Mouse (Mus musculus) kidney, postnatal 4 days (tissue): ENCODE results near the gene Chmp4b.
A peak's percentile ranks its signal among the peaks of the same experiment; 100 is the strongest.

Experiments
- DNase-seq, 2 experiments: peaks; one replicate each; pipeline ENCODE4 v3.0.0; 2021; ENCODE audit warnings: mixed read lengths in 2 of 2

Gene Chmp4b

DNA sequence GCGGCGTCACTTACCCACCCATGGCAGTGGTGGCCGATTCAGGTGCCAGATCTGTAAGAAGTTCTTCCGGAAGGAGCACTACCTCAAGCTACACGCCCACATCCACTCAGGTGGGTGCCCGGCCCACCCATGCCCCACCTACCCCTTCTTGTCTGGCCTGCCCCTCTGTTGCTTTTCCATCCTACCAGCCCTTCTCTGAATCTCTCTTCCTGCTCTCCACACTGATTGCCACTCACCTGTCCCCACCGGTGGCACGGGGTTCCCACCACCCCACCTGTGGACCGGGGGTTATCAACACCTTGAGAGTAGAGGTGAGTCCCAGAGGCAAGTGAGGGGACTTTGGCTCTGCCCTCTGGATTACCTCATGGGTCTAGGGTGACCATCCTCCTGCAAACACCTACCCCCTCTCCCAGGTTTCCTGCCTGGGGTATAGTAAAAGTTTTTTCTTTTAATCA, 9.5 kb upstream of the Chmp4b start:
- peak in 1 of 2 experiments; percentile 36 for DNase-seq

DNA sequence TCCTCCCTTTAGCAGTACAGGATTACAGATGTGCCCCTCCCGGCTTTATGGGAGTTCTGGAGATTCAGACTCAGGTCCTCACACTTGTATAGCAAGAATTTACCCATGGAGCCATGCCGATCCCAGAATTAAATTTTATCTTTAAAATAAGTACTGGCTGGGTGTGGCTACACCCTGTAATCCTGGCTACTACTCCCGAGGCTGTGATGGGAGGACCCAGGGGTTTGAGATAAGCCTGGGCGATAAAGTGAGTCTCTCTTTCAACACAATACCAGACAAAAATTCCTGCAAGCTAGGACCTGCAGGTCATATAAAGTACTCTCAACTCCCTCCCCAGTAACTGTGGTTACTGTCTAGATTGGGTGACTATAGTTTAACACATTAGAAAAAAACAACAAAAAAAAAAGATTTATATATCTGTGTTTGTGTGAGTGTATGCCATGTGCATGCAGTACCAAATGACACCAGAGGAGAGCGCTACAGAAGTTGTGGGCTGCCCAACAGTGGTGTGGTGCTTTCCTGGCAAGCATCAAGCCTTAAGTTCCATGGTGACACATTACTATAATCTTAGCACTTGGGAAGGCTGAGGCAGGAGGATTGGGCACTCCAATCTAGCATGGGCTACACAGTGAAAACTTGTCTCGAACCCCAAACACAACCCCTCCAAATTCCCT, 8.7 kb upstream of the Chmp4b start:
- no peak for DNase-seq

DNA sequence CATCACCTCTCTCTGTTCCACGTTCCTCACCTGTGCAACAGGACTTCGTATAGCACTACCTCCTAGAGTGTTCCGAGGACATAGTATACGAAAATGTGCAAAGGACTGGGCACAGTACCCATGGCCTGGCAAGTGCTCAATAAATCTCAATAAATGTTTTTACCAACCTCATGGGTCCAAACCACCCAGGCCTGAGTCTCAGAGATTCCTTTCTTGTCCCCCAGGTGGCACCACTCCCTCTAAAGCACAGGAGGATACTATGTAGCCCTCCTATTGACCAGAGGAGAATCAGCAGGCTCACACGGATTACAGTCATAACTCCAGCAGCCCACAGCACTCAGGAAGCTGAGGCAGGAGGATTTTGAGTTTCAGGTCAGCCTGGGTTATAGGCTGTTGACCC, 4.9 kb upstream of the Chmp4b start:
- peak; percentile 44 to 54 for DNase-seq

DNA sequence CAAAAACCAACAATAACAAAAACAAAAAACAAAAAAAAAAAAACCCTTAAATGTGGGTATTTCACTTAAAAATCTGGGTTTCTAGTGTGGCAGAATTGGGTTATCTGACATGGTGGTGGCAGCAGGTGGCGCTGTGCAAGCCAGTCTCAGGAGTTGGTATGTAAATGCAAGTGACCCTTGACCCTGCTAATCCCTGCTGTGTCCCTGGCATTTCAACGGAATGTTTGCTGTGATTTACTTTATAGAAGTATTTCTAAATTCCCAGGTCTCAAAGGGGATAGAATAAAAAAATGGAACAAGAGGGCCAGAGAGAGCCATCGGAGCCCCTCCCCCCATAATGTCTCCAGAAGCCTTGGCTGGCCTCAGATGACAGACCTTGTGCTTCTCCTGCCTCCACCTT, 3.4 kb upstream of the Chmp4b start:
- DNase-seq = peak; percentile 60 to 72

DNA sequence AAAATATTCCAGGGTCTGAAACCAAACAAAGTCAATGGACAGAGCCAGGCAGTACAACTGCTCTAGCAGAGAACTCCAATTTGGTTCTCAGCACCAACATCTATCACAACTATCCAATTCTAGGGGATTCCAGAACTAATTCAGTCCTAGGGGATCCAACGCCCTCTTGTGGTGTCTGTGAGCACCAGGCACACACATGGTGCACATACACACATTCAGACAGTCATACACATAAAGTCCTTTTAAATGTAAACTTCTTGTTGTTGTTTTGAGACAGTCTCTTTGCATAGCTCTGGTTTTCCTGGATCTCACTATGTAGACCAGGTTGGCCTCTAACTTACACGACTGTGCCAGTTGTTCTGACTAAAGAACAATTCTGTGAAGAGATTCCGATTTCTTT, 1.1 kb upstream of the Chmp4b start:
- no peak for DNase-seq

DNA sequence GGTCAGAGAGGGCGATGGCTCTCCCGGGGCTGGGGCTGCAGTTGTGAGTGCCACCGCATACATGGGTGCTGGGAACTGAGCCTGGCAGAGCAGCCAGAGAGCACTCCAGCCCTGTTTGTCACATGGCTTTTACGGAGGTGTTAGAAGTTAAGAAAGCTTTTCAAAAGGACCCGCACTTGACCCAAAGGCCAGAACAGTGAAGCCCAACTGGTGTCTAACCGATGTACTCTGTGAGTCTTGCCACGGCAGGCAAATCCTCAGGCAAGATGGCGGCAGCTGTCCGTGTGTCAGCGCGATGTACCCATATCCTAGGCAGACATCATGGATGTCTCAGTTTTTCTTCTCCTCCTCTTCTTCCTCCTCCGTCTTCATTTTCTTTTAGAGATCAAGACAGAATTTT, 3.5 kb downstream of the Chmp4b start:
- no peak for DNase-seq

DNA sequence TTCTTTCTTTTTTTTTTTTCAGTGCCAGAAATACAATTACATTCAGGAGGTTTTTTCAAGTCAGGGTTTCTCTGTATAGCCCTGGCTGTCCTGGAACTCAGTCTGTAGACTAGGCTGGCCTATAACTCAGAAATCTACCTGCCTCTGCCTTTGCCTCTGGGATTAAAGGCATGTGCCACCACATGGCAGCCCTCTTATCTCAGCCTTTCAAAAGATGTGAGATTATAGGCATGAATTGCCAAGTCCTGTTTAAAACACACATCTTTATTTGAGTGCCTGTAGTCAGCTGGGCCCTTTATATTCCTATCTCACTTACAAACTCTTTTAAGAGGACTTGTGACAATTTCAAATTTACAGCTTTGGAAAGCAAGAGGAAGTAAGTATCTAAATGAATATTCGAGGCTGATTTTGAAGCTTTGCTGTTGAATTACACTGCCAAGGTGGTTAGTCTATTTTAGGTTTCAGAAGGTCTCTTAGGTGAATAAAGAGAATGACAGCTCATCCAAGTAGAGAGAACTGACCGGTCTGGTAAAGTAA, 4.4 kb downstream of the Chmp4b start:
- no peak for DNase-seq

DNA sequence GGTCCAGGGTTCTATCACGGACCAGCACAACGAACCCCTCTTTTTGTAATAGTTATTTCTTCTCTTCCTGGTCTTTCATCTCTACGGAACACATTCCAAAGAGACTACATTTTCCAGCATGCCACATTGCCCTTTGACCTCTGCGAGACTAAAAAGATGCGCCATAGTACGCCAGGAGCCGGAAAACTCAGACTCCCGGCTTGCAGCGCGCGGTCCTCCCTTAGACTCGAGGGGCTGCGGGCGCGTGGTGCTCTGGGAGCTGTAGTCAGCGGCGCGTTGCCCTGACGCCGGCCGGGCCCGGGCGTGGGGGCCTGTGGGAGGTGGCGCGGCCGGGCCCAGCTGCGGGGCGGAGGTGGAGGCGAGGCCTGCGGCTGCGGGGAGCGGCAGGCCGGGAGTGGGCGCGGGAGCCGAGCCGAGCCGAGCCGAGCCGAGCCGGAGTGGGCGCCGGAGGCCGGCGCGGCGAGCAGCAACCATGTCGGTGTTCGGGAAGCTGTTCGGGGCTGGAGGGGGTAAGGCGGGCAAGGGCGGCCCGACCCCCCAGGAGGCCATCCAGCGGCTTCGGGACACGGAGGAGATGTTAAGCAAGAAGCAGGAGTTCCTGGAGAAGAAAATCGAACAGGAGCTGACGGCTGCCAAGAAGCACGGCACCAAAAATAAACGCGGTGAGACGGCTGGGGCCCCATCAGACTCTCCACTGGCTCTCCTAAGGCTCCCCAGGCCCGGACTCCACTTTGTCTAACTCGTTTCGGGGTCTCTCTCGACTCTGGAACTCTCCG, 5.4 kb downstream of the Chmp4b start:
- DNase-seq = peak; percentile 97 to 98

DNA sequence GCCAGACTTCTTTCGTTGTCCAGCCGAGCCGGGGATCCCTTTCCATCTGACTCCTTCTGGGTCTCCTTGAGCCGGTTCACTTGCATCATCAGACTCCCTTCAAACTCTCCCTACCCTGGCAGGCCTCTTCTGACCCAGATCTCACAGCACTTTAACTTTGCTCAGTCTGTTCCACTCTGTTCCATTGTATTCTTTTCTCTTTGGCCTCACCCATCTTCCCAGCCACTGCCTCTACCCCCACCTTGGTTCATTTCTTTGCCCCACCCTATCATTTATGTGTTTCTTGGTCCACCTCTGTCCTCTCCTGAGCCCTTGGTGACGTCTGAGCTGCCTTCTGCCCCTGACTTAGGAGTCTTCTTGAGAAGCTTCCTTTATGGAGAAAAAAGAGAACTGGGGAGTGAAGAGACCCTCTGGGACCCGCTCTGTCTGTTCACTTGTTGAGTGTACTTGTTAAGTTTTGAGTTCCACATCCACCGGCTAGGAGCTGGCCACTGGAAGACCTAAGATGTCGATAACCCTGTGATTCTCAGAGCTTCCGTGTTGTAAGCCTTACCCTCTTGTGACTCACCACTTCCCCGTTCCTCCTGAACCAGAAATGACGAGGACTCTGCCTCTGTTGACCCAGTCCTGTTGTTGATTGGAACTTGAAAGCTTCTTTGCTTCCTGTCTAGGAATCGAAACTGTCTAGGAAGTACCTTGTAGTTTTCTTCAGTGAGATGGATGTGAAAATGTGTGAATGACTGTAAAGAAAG, 6.2 kb downstream of the Chmp4b start:
- DNase-seq = peak in 1 of 2 experiments; percentile 38

DNA sequence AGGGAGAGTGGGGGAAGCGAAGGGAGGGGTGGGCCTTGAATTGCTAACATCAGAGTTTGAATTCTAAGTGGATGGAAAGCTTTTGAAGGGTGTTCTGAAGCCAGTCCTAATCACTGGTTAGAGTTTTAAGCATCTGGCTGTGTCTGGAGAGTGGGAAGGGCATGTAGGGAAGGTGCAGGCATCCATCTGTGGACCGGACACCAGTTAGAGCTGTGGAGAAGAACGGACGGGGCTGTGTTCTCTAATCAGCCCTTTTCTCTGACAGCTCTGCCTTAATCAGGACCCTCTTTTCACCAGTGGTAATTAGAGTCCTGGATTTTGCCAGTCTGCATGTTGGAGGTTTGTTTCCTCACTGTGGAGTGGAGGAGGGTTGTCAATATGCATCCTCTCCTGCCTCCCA, 7.6 kb downstream of the Chmp4b start:
- DNase-seq = no peak

DNA sequence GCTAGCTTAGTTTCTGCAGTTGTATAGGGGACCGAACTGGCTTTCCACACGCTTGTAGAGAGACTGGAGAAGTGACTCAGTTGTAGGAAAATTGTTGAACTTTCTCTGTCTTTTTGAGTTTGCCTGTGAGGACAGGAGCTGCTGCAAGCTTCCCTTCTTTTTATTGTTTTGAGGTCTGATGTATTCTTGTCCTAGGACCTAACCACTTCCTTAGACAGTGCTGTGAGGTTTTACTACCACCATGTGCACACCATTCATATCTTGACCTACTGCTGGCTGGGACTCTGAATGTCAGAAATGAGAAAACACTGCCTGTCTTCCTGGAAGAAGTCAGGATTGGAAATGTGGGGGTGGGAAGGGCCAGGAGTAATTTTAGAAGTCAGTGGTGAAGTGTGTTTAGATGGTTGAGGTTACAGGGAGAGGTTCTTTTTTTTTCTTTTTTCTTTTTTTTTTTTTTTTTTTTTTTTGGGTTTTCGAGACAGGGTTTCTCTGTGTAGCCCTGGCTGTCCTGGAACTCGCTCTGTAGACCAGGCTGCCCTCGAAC, 8.1 kb downstream of the Chmp4b start:
- DNase-seq = no peak

DNA sequence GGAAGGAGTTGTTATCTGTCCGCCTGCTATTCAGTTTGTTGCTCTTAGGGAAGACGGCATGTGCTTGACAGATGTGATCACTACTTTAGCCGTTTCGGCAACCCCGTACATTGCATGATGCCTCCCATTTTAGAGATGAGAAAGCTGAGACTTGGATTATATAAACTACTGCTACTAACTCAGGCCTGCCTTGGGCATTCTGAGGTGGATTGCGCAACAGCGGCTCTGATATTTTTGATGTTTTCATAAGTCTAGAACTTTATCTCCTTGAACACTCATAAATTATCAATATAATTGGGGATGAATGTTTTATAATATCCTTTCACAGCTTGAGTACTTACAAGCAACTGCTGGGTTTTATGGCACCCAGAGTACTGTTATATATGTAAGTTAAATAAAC, 17.2 kb downstream of the Chmp4b start:
- DNase-seq = no peak

DNA sequence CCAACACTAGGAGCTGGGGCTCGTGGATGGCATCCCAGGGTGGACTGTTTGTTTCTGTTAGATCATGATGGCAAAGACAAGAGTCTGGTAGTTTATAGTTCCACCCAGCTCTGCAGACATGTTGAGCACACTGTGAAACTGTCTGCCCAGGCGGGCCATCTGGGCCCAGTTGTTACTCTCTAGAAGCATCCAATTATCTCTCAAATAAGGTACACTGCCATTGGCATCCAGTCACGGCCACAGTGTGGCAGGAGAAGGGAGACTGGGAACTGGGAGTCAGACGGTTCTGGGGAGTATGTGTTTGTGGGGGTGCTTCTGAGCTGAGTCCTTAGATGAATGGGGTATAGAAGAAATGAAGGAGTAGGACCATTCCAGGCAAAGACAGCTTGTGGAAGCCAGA, 18.6 kb downstream of the Chmp4b start:
- DNase-seq = no peak

DNA sequence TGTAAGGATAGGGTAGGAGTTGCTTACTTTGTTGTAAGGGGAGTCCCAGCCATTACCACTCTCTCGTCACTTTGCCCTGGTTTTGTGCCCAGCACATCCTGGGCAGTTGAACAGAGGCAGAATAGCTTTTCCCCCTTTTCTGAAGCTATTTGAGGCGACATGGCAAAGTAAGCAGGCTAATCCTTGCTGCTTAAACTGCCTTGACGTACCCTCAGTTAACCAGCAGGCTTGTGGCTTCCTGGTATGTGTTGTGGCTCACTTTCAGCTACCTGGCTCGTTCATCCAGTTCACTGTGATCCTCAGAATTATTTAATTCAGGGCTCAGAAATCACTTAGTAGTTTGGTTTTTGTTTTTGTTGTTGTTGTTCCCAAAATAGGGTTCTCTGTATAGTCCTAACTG, 19.2 kb downstream of the Chmp4b start:
- no peak for DNase-seq

DNA sequence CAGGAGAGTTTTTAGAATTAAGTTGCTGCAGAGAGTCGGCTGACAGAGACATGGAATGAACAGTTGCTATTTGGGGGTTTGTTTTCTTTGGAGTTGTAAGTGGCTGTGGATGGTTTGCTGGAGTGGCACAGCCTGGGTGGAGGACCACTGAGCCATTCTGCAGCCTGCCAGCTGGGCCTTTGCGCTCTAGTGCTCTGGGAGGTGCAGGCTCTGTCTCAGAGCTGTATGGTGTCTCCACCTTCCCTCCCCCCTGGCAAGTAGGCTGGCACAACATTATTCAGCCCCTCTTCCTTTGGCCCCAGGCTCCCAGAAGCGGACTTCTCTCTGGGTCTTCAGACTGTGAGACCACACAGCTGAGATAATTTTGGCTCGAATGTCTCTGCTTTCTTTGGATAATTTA, 22.5 kb downstream of the Chmp4b start:
- peak; percentile 21 to 40 for DNase-seq

DNA sequence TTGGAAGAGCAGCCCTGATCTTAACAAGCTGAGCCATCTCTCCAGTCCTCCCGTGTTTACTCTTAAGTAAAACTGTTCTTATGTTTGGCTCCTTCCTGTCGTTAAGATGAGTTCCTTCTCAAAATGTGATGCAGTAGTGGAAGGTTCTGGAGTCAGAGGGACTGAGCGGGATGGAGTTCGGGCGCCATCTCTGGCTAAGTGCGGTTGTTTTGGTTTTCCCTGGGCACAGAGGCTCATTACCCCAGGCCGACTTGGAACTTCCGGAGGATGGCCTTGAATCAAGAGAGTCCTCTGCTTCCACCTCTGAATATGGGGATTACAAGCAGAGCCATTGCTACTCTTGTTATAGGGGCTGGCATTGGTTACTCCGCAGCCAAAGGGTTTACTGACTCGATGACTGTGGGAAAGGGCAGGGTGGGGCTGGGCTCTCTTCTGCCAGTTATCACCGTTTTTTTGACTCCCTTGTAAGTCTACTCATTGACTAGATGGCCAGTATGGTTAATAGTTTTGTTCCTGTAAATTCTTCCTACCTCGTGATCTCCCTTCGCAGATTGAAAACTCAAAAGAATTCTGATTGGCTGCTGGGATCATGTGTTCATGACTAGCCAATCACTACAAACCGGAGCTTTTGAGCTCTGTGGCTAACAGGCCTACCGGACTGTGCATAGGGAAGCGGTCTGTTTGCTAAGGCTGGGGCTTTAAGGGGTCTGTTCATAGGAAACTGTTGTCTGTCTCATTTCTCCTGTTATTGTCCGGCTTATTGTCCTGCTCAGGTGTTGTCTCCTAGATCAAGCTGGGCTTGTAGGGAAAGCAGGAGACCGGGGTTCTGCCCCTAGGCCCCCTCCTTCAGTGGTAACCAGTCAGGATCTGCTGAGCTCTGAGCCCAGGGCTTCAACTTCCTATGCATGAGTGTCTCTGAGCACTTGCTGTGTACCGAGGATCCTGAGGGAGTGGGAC, 25.4 kb downstream of the Chmp4b start:
- peak; percentile 30 to 59 for DNase-seq

DNA sequence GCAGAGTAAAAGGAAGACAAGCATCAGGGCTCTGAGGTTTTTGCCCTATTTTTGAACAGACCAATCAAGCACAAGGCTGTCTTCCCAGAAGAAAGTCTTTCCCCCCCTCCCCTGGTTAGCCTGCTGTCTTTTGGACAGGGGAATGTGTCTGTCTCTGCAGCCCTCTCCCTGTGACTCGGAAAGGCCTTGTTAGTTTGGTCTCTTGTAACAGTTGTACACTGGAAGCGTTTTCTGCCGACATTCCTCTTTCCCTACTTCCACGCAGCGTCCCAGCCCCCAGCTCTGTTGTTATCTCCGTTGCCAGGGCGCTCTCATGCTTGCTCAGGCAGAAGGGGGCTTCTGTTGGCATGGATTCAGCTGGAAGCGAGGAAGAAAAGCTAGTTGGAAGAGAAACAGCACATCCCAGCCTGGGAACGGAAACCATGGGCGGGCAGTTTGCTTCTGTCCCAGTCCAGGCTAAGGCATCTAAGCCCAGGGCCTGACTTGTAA, 26.2 kb downstream of the Chmp4b start:
- peak; percentile 76 to 86 for DNase-seq

DNA sequence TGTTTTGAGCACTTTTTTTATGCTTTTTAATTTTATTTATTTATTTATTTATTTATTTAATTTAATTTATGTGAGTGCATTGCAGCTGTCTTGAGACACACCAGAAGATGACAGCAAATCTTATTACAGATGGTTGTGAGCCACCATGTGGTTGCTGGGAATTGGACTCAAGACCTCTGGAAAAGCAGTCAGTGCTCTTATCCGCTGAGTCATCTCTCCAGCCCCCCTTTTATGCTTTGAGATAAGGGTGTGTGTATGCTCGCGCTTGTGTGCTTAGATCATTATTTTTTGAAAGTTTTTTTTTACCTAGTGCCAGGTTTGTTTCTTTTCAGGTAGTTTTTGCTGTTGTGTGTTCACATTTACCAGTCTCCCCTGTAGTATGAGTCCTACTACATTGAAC, 27.5 kb downstream of the Chmp4b start:
- no peak for DNase-seq

DNA sequence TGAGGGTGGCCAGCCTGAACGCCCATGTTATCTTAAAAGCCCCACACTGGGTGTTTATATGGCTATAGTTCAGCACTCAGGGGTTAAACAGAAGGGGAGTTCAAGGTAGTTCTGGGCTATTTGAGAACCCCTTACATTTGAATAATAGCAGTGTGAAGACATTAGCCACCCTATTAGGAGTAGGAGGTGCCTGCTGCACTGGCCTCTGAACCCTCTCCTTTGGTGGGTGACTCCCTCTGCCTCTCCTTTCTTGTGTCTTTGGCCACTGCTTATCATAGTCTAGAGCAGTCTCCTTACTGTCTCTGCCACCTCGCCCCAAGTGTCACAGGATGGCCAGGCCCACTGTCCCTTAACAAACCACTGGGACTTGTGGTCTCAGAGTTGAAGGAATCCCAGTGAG, 28.8 kb downstream of the Chmp4b start:
- DNase-seq = no peak

DNA sequence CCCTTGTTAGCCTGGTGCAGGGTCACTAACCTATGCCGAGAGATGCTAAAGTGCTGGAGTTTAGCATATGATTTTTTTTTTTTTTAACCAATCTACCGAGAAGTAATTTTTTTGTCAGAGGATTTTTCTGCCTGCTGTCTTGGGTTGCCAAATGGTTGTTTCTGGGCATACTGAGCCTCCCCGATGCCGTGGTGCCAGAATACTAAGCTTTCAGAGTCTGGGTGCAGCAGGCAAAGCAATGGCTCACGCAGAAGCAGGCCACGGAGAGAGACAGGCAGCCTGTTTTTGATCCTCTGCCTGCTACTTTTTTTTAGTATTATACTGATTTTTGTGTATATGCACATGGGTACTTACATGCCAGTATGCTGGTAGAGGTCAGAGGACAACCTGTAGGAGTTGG, 29.4 kb downstream of the Chmp4b start:
- DNase-seq = no peak

DNA sequence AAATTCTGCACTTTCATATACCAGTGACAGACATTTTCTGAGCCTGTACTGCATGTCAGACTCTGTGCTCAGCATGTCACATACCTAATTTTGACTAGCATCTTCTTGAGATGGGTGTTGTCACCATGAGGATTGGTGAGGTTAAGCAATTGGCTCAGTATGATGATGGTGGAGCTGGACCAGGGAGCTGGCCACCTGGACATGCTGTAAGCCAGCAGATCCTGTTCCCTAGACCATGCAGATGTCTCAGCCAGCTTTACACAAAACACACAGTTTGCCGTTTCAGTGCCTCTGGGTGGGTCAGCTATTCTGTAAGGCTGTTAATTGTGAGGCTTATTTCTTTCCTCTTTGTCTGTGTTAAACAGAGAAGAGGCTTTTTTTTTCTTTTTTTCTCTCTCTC, 31.2 kb downstream of the Chmp4b start:
- DNase-seq = no peak
